Mouse (Mus musculus) E14TG2a.4 (cell line): ENCODE measurements around the gene D1Pas1.

Experiments
- H3K27me3 ChIP-seq: 2 replicates; pipeline ENCODE4 v1.6.1; 2014; ENCODE audit warnings: low read length, control low read depth; ENCODE audit not compliant: insufficient read depth
- H3K36me3 ChIP-seq: 2 replicates; pipeline ENCODE4 v1.6.1; 2014; ENCODE audit warnings: low read length, control low read depth; ENCODE audit not compliant: insufficient read depth
- H3K4me1 ChIP-seq: replicated peaks from 2 replicates; pipeline ENCODE4 v1.6.1; 2014; ENCODE audit warnings: low read depth, low read length, control low read depth
- H3K4me3 ChIP-seq: replicated peaks from 2 replicates; pipeline ENCODE4 v1.5.1; 2014; ENCODE audit warnings: mild to moderate bottlenecking, low read length
- H3K9me3 ChIP-seq: 2 replicates; pipeline ENCODE4 v1.6.1; 2014; ENCODE audit warnings: low read length, control low read depth
- CTCF ChIP-seq: conservative IDR thresholded peaks from 2 replicates; pipeline ENCODE4 v1.5.1; 2014; ENCODE audit warnings: low read length
- NANOG ChIP-seq: IDR thresholded peaks from 2 replicates; pipeline ENCODE4 v1.6.1; 2014; ENCODE audit warnings: borderline replicate concordance, low read length, mixed read lengths
- POU5F1 ChIP-seq: IDR thresholded peaks from 2 replicates; pipeline ENCODE4 v1.6.1; 2014; ENCODE audit warnings: low read length, borderline replicate concordance

D1Pas1 gene

GRCm38 (mm10) chr1:186980503-186980902, 13.3 kb downstream of the D1Pas1 start:
- TF ChIP-seq CTCF, result no peak
- no peak for TF ChIP-seq POU5F1
- no peak overlapping the region for H3K4me3 ChIP-seq
- H3K9me3 ChIP-seq, result peaks cover 5% of the 10 kb centered on the region
- peaks cover 15% of the 10 kb centered on the region for H3K4me1 ChIP-seq
- H3K36me3 ChIP-seq, result no peaks in the 10 kb centered on the region
- no peaks in the 10 kb centered on the region for H3K27me3 ChIP-seq

GRCm38 (mm10) chr1:186985131-186985530, 17.9 kb downstream of the D1Pas1 start:
- no peak for TF ChIP-seq CTCF
- TF ChIP-seq POU5F1, result no peak
- no peak for TF ChIP-seq NANOG
- no peaks in the 10 kb centered on the region for H3K9me3 ChIP-seq

GRCm38 (mm10) chr1:186986086-186986485, 18.9 kb downstream of the D1Pas1 start:
- Histone ChIP-seq H3K27me3 (no peaks in the 10 kb centered on the region; the same call in 1 of the 2 replicates), H3K4me3 (no peak overlapping the region), H3K36me3 (no peaks in the 10 kb centered on the region), H3K9me3 (no peaks in the 10 kb centered on the region), H3K4me1 (no peaks in the 10 kb centered on the region)
- no peak for TF ChIP-seq POU5F1
- no peak for TF ChIP-seq CTCF
- no peak for TF ChIP-seq NANOG

More at GRCm38 (mm10) chr1:186985131-186985530, 17.9 kb downstream of the D1Pas1 start:
- no peak overlapping the region for H3K4me3 ChIP-seq
- no peaks in the 10 kb centered on the region for H3K4me1 ChIP-seq
- no peaks in the 10 kb centered on the region for H3K36me3 ChIP-seq
- H3K27me3 ChIP-seq, result no peaks in the 10 kb centered on the region; the same call in 1 of the 2 replicates

GRCm38 (mm10) chr1:186986506-186986905, 19.3 kb downstream of the D1Pas1 start:
- H3K27me3 ChIP-seq, result no peaks in the 10 kb centered on the region; the same call in 1 of the 2 replicates
- TF ChIP-seq CTCF (no peak), NANOG (no peak), POU5F1 (no peak)
- no peak overlapping the region for H3K4me3 ChIP-seq
- no peaks in the 10 kb centered on the region for H3K36me3 ChIP-seq
- H3K9me3 ChIP-seq, result no peaks in the 10 kb centered on the region
- H3K4me1 ChIP-seq, result no peaks in the 10 kb centered on the region

GRCm38 (mm10) chr1:186988281-186988682, 21.1 kb downstream of the D1Pas1 start:
- Histone ChIP-seq H3K36me3 (no peaks in the 10 kb centered on the region), H3K9me3 (no peaks in the 10 kb centered on the region), H3K4me1 (no peaks in the 10 kb centered on the region), H3K27me3 (no peaks in the 10 kb centered on the region; the same call in 1 of the 2 replicates), H3K4me3 (no peak overlapping the region)
- no peak for TF ChIP-seq POU5F1
- TF ChIP-seq CTCF, result no peak
- TF ChIP-seq NANOG, result no peak

- no peaks in the 10 kb centered on the region for H3K4me1 ChIP-seq
- no peaks in the 10 kb centered on the region; the same call in 1 of the 2 replicates for H3K27me3 ChIP-seq
- no peaks in the 10 kb centered on the region for H3K36me3 ChIP-seq
- TF ChIP-seq NANOG (no peak), POU5F1 (no peak), CTCF (no peak)
- no peak overlapping the region for H3K4me3 ChIP-seq
- no peaks in the 10 kb centered on the region for H3K9me3 ChIP-seq
These were observed 21.6 kb downstream of the D1Pas1 start for GRCm38 (mm10) chr1:186988822-186989221.

GRCm38 (mm10) chr1:186991473-186991872, 24.3 kb downstream of the D1Pas1 start:
- Histone ChIP-seq H3K27me3 (no peaks in the 10 kb centered on the region), H3K9me3 (no peaks in the 10 kb centered on the region), H3K4me3 (no peak overlapping the region), H3K36me3 (no peaks in the 10 kb centered on the region), H3K4me1 (no peaks in the 10 kb centered on the region)
- TF ChIP-seq NANOG (no peak), POU5F1 (no peak), CTCF (no peak)

- no peaks in the 10 kb centered on the region for H3K9me3 ChIP-seq
- no peaks in the 10 kb centered on the region for H3K27me3 ChIP-seq
- H3K4me3 ChIP-seq, result no peak overlapping the region
- H3K4me1 ChIP-seq, result no peaks in the 10 kb centered on the region
- TF ChIP-seq NANOG (no peak), POU5F1 (no peak), CTCF (no peak)
- H3K36me3 ChIP-seq, result no peaks in the 10 kb centered on the region
These were observed 24.9 kb downstream of the D1Pas1 start for GRCm38 (mm10) chr1:186992113-186992512.
